ENCODE assay signal across 8 mouse cellular contexts in the genomic region with DNA sequence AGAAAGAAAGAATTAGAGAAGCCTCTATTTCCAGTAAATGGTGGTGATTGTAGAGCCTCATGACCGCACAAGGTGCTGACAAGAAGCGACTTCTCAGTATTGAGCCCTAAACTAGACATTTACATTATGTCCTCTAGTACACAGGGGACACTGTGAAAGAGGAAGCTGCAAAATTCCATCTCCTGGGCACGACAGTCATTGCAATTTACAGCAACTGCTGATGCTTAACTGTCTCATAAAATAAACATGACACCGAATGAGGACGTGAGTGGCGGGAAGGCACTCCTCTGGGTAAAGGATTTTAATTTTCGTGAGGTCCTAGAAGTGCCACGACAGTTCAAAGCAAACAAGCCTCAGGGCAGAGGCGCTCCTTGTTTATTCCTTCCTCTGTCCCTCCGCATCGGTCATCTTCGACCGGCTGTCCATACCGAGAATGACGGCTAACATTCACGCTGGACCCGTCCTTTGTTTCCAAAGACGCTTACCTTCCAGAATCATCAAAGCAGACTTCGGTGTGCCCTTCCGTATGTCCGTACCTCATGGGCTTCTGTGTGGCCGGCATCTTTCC. TPM values are rescaled to one million over a fixed set of nuclear protein-coding genes. Genes with fewer than 3 reads are reported as not detected.
DNase-seq lines count a peak whose midpoint lies in the region; ATAC-seq lines count a peak whose summit lies in the region.

No protein-coding gene starts in this region.

- H3K9ac ChIP-seq in embryonic facial prominence, embryonic 14.5 days (ENCODE audit: low read depth, low read length) = peak overlapping the region; percentile 92
- peak overlapping the region; percentile 92 for H3K9ac ChIP-seq in intestine, embryonic 16.5 days (ENCODE audit: low read depth, low read length)
- peak overlapping the region; percentile 81 for H3K9ac ChIP-seq in midbrain, embryonic 13.5 days (replicated peaks)

- intact Hi-C loops in left cerebral cortex, postnatal 25 days (cut with DNase I) = loop anchor here (2.0 to 5.0 kb wide), 2 partner anchors 23 to 116 kb away; a partner anchor contains a TSS

- no peak for DNase-seq in heart, embryonic 10.5 days (ENCODE audit: low spot score)
- no peak for DNase-seq in heart, adult 8-10 months (ENCODE audit: low spot score)
- DNase-seq in embryonic facial prominence, embryonic 14.5 days (ENCODE audit: low spot score) = peak; percentile 7
- no peak for DNase-seq in left cerebral cortex, postnatal 25 days (ENCODE audit: low spot score in 2 of 2)
- no peak for DNase-seq in cerebellum, postnatal 4 days (ENCODE audit: low spot score in 2 of 2)

- H3K36me3 ChIP-seq in heart, embryonic 10.5 days = peaks cover 32% of the 10 kb centered on the region
- peaks cover 23% of the 10 kb centered on the region for H3K36me3 ChIP-seq in embryonic facial prominence, embryonic 14.5 days (ENCODE audit: control insufficient read depth, insufficient read depth, low read length)
- no peaks in the 10 kb centered on the region for H3K36me3 ChIP-seq in intestine, embryonic 16.5 days (ENCODE audit: control insufficient read depth, insufficient read depth, low read length)
- peaks cover 7% of the 10 kb centered on the region for H3K36me3 ChIP-seq in midbrain, embryonic 13.5 days

- H3K27me3 ChIP-seq in heart, embryonic 10.5 days (ENCODE audit: insufficient read depth, poor library complexity, severe bottlenecking) = no peaks in the 10 kb centered on the region
- H3K27me3 ChIP-seq in embryonic facial prominence, embryonic 14.5 days (replicated peaks; ENCODE audit: control insufficient read depth, insufficient read depth, low read length) = no peaks in the 10 kb centered on the region
- H3K27me3 ChIP-seq in intestine, embryonic 16.5 days (replicated peaks; ENCODE audit: control insufficient read depth, insufficient read depth, low read length) = no peaks in the 10 kb centered on the region
- H3K27me3 ChIP-seq in midbrain, embryonic 13.5 days = no peaks in the 10 kb centered on the region

- ATAC-seq in CD4-positive, CD25-positive, alpha-beta regulatory T cell, adult 4 months = peak; percentile 15
- no peak for ATAC-seq in embryonic facial prominence, embryonic 14.5 days (ENCODE audit: low read depth)
- ATAC-seq in intestine, embryonic 16.5 days = no peak; the same call in 1 of the 2 replicates
- peak; percentile 0 for ATAC-seq in midbrain, embryonic 13.5 days

- H3K4me3 ChIP-seq in heart, embryonic 10.5 days = peak overlapping the region; percentile 97
- peak overlapping the region; percentile 90 for H3K4me3 ChIP-seq in embryonic facial prominence, embryonic 14.5 days (ENCODE audit: low read depth, low read length)
- peak overlapping the region; percentile 92 for H3K4me3 ChIP-seq in intestine, embryonic 16.5 days (ENCODE audit: low read length)
- peak overlapping the region; percentile 71 for H3K4me3 ChIP-seq in midbrain, embryonic 13.5 days (replicated peaks)

- peaks cover 14% of the 10 kb centered on the region for H3K4me1 ChIP-seq in heart, embryonic 10.5 days
- H3K4me1 ChIP-seq in embryonic facial prominence, embryonic 14.5 days (ENCODE audit: control insufficient read depth, insufficient read depth, low read length) = peaks cover 17% of the 10 kb centered on the region
- H3K4me1 ChIP-seq in intestine, embryonic 16.5 days (ENCODE audit: control insufficient read depth, insufficient read depth, low read length) = peaks cover 5% of the 10 kb centered on the region
- H3K4me1 ChIP-seq in midbrain, embryonic 13.5 days (replicated peaks) = peaks cover 29% of the 10 kb centered on the region

- 3% methylated on average over 22 of the region's 22 CpGs for WGBS in heart, embryonic 10.5 days
- 2% methylated on average over 22 of the region's 22 CpGs for WGBS in embryonic facial prominence, embryonic 14.5 days
- 2% methylated on average over 22 of the region's 22 CpGs for WGBS in intestine, embryonic 16.5 days
- WGBS in midbrain, embryonic 13.5 days = 1% methylated on average over 22 of the region's 22 CpGs

- H3K27ac ChIP-seq in heart, embryonic 10.5 days = peak overlapping the region; percentile 99
- H3K27ac ChIP-seq in embryonic facial prominence, embryonic 14.5 days (replicated peaks; ENCODE audit: low read depth, low read length) = no peak overlapping the region; the same call in 1 of the 2 replicates
- peak overlapping the region; percentile 68 for H3K27ac ChIP-seq in intestine, embryonic 16.5 days (ENCODE audit: low read length)
- peak overlapping the region; percentile 94 for H3K27ac ChIP-seq in midbrain, embryonic 13.5 days

- H3K9me3 ChIP-seq in heart, embryonic 10.5 days = no peaks in the 10 kb centered on the region
- H3K9me3 ChIP-seq in embryonic facial prominence, embryonic 14.5 days (ENCODE audit: control insufficient read depth, low read length) = no peaks in the 10 kb centered on the region
- H3K9me3 ChIP-seq in intestine, embryonic 16.5 days (ENCODE audit: control insufficient read depth, low read length) = no peaks in the 10 kb centered on the region
- H3K9me3 ChIP-seq in midbrain, embryonic 13.5 days = no peaks in the 10 kb centered on the region

- peak overlapping the region; percentile 72 for H3K4me2 ChIP-seq in embryonic facial prominence, embryonic 14.5 days (ENCODE audit: low read depth, low read length)
- H3K4me2 ChIP-seq in intestine, embryonic 16.5 days (ENCODE audit: low read depth, low read length) = peak overlapping the region; percentile 77
- peak overlapping the region; percentile 69 for H3K4me2 ChIP-seq in midbrain, embryonic 13.5 days (replicated peaks)

RNA-seq across cellular contexts. Expression of a gene that starts 0.5 kb away (rescaled TPM):
- 31.8 and 35.9 TPM in 2 replicates for polyA plus RNA-seq in heart, embryonic 10.5 days (2016; fragmentation: Nextera tagmentation; extraction: Ambion mirVana)
- 1 to 10 TPM in 1 of 4 experiments, under 1 TPM in 3; 0.57 to 1.1 (median 0.78) TPM for total RNA-seq in heart, adult 8-10 months (2022)
- polyA plus RNA-seq in CD4-positive, CD25-positive, alpha-beta regulatory T cell, adult 4 months (2017; shearing (Covaris generic)) = 10 to 100 TPM; 12.2 to 20.7 TPM
- polyA plus RNA-seq in embryonic facial prominence, embryonic 14.5 days (2014; fragmentation: Nextera tagmentation; extraction: Ambion mirVana) = 22.0 and 26.7 TPM in 2 replicates
- 19.1 and 20.8 TPM in 2 replicates for polyA plus RNA-seq in intestine, embryonic 16.5 days (2015; fragmentation: Nextera tagmentation; extraction: Ambion mirVana)
- polyA plus RNA-seq in midbrain, embryonic 13.5 days (2015; fragmentation: Nextera tagmentation; extraction: Ambion mirVana) = 23.5 and 25.3 TPM in 2 replicates
- 1 to 10 TPM; 4.8 to 5.6 TPM for total RNA-seq in left cerebral cortex, postnatal 25 days (2021)

RNA-seq across cellular contexts. Expression of a gene that starts 0.6 kb away (rescaled TPM):
- polyA plus RNA-seq in heart, embryonic 10.5 days (2016; fragmentation: Nextera tagmentation; extraction: Ambion mirVana) = 2.0 and 3.3 TPM in 2 replicates
- total RNA-seq in heart, adult 8-10 months (2022) = 10 to 100 TPM; 12.7 to 14.2 (median 13.5) TPM
- 1 to 10 TPM; 4.0 to 6.0 TPM for polyA plus RNA-seq in CD4-positive, CD25-positive, alpha-beta regulatory T cell, adult 4 months (2017; shearing (Covaris generic))
- 4.2 and 4.7 TPM in 2 replicates for polyA plus RNA-seq in embryonic facial prominence, embryonic 14.5 days (2014; fragmentation: Nextera tagmentation; extraction: Ambion mirVana)
- polyA plus RNA-seq in intestine, embryonic 16.5 days (2015; fragmentation: Nextera tagmentation; extraction: Ambion mirVana) = 2.9 and 3.5 TPM in 2 replicates
- 3.7 and 3.9 TPM in 2 replicates for polyA plus RNA-seq in midbrain, embryonic 13.5 days (2015; fragmentation: Nextera tagmentation; extraction: Ambion mirVana)
- 10 to 100 TPM; 11.0 to 11.2 TPM for total RNA-seq in left cerebral cortex, postnatal 25 days (2021)

RNA-seq across cellular contexts. Expression of a gene that starts 21.9 kb away (rescaled TPM):
- 79.9 and 82.1 TPM in 2 replicates for polyA plus RNA-seq in heart, embryonic 10.5 days (2016; fragmentation: Nextera tagmentation; extraction: Ambion mirVana)
- 10 to 100 TPM; 21.8 to 35.6 (median 30.7) TPM for total RNA-seq in heart, adult 8-10 months (2022)
- 10 to 100 TPM; 49.1 to 53.7 TPM for polyA plus RNA-seq in CD4-positive, CD25-positive, alpha-beta regulatory T cell, adult 4 months (2017; shearing (Covaris generic))
- 75.6 and 78.8 TPM in 2 replicates for polyA plus RNA-seq in embryonic facial prominence, embryonic 14.5 days (2014; fragmentation: Nextera tagmentation; extraction: Ambion mirVana)
- polyA plus RNA-seq in intestine, embryonic 16.5 days (2015; fragmentation: Nextera tagmentation; extraction: Ambion mirVana) = 57.9 and 59.9 TPM in 2 replicates
- polyA plus RNA-seq in midbrain, embryonic 13.5 days (2015; fragmentation: Nextera tagmentation; extraction: Ambion mirVana) = 60.8 and 63.8 TPM in 2 replicates
- 10 to 100 TPM; 53.0 to 55.6 TPM for total RNA-seq in left cerebral cortex, postnatal 25 days (2021)

Comparison
In these comparisons a context has a peak if more than half of its experiments do, and no peak if none do; other contexts are left out.
1. ATAC-seq: peak in CD4-positive, CD25-positive, alpha-beta regulatory T cell, adult 4 months (single experiment) and midbrain, embryonic 13.5 days (single experiment); none in embryonic facial prominence, embryonic 14.5 days (single experiment) and intestine, embryonic 16.5 days (single experiment).
2. Peak in every context shown above with its lines, with median percentiles within 50 percentile points of each other: H3K4me3 ChIP-seq, H3K4me2 ChIP-seq and H3K9ac ChIP-seq.